Mouse (Mus musculus): Measurements from ENCODE around the gene Sf3a3.

DNA sequence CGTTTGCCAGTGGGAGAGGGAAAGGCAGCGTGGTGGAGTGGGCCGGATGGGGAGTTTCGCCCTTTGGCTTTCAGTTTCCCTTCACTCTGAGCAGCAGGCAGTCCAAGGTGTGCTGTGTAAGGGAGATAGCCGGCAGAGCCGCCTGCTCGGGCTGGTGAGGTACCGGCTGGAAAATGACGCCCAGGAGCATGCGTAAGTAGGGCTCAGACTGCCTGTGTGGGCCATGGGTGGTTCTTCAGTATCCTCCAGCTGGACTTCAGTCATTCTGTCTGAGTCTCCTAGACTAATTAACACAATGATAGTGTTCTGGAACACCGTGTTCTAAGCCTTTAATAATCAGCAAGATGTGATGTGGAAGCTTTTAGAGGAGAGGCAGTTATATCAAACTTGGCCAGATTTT is 28.3 kb downstream of the Sf3a3 start:
- TF ChIP-seq POLR2A (IDR thresholded peaks at IDR 0.05; ENCODE audit: control insufficient read depth, low read depth, low read length) (no peak), CTCF (IDR thresholded peaks at IDR 0.05; ENCODE audit: control insufficient read depth, insufficient read depth, insufficient replicate concordance, low read depth, low read length) (no peak)

Measured in testis, adult 2 months (tissue).